Mouse (Mus musculus): ENCODE data around the gene Ppp4r3a.

DNA sequence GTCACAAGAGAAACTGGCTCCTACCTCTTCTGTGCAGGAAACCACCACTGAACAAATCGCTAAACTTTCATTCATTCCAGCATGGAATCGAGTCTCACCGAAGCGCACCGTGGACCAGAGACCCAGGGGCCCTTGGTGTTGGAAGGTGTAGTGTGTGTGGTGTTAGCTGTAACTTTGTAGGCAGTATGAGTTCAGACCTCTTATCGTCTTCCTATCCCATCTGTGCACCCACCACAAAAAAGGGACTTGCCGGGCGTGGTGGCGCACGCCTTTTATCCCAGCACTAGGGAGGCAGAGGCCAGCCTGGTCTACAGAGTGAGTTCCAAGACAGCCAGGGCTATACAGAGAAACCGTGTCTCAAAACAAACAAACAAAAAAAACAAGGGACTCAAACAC, 68.3 kb downstream of the Ppp4r3a start:
- TF ChIP-seq TCF12 (IDR thresholded peaks at IDR 0.05; ENCODE audit: insufficient read depth, poor library complexity, severe bottlenecking) (no peak), POLR2A (IDR thresholded peaks at IDR 0.05; ENCODE audit: insufficient read length, low read depth) (no peak), POLR2AphosphoS2 (IDR thresholded peaks at IDR 0.05; ENCODE audit: insufficient read length, low read depth) (no peak), E2F4 (IDR thresholded peaks at IDR 0.05; ENCODE audit: insufficient read depth) (no peak), SRF (IDR thresholded peaks at IDR 0.05; ENCODE audit: control insufficient read depth, insufficient read length, low read depth) (no peak), TCF3 (IDR thresholded peaks at IDR 0.05; ENCODE audit: insufficient read length, low read depth) (no peak), MAX (IDR thresholded peaks at IDR 0.05; ENCODE audit: low read depth) (no peak), MYOD1 (IDR thresholded peaks at IDR 0.05; ENCODE audit: control insufficient read depth in 1 of 3, insufficient read length in 2 of 3, low read depth in 2 of 3) (no peak), USF1 (IDR thresholded peaks at IDR 0.05; ENCODE audit: low read depth) (no peak), REST (IDR thresholded peaks at IDR 0.05; ENCODE audit: insufficient read depth, insufficient read length) (no peak), CEBPB (IDR thresholded peaks at IDR 0.05; ENCODE audit: insufficient read depth, poor library complexity, severe bottlenecking) (no peak)

Measured in myocyte (in vitro differentiated cells).